Mouse (Mus musculus) liver, adult 2 months (tissue): ENCODE data around the gene Vrk1. TPM values are rescaled to one million over a fixed set of nuclear protein-coding genes. Genes with fewer than 3 reads are reported as not detected.

ENCODE experiments used
- DNase-seq: peaks from one replicate; pipeline ENCODE4 v3.0.0-alpha.2; 2011; ENCODE audit warnings: low read depth, low spot score; ENCODE audit errors: extremely low read depth
- H3K27ac ChIP-seq: fragments of 200-500 bp; replicated peaks from 2 replicates; pipeline ENCODE4 v1.5.1; 2012; ENCODE audit warnings: low read depth, mild to moderate bottlenecking, control low read depth, inconsistent platforms, low read length; ENCODE audit not compliant: insufficient read depth
- H3K27me3 ChIP-seq: fragments of 200-500 bp; 2 replicates; pipeline ENCODE4 v1.6.1; 2012; ENCODE audit warnings: mild to moderate bottlenecking, moderate library complexity, low read length, inconsistent platforms; ENCODE audit not compliant: control insufficient read depth, insufficient read depth
- H3K36me3 ChIP-seq: fragments of 200-500 bp; 2 replicates; pipeline ENCODE4 v1.6.1; 2012; ENCODE audit warnings: low read length, inconsistent platforms; ENCODE audit not compliant: control insufficient read depth, insufficient read depth
- H3K4me1 ChIP-seq: fragments of 200-500 bp; 2 replicates; pipeline ENCODE4 v1.6.1; 2011; ENCODE audit warnings: low read length; ENCODE audit not compliant: control insufficient read depth, insufficient read depth
- H3K4me3 ChIP-seq: fragments of 200-500 bp; 2 replicates; pipeline ENCODE4 v1.5.1; 2011; ENCODE audit warnings: low read depth, mild to moderate bottlenecking, control low read depth, low read length, moderate library complexity; ENCODE audit not compliant: insufficient read depth
- H3K79me2 ChIP-seq: fragments of 200-500 bp; 2 replicates; pipeline ENCODE4 v1.6.1; 2012; ENCODE audit warnings: inconsistent platforms, mild to moderate bottlenecking, low read length, moderate library complexity; ENCODE audit not compliant: control insufficient read depth, insufficient read depth
- H3K9ac ChIP-seq: fragments of 200-500 bp; 2 replicates; pipeline ENCODE4 v1.6.1; 2012; ENCODE audit warnings: low read depth, mild to moderate bottlenecking, control low read depth, inconsistent platforms, low read length
- CTCF ChIP-seq: fragments of 200-500 bp; IDR thresholded peaks from 2 replicates; pipeline ENCODE4 v1.5.1; 2011; ENCODE audit warnings: low read depth, low read length, control low read depth
- POLR2A ChIP-seq: fragments of 200-500 bp; IDR thresholded peaks from 2 replicates; pipeline ENCODE4 v1.6.1; 2011; ENCODE audit warnings: low read length, control low read depth; ENCODE audit not compliant: insufficient read depth; ENCODE audit errors: extremely low read depth
- WGBS: fragments of 180-500 bp; shearing (Covaris S2); methylation state at CpG from one replicate; pipeline ENCODE4 v1.1.7; 2018; 5-methylcytosine and 5-hydroxymethylcytosine counted together
- polyA plus RNA-seq: library from polyadenylated mRNA; depleted of rRNA; stranded (reverse); fragments of >200 nt; gene quantifications from 2 replicates; pipeline ENCODE4 v1.2.3, GENCODE M21; 2012
- total RNA-seq: library from RNA; depleted of rRNA; stranded (reverse); fragments of >200 nt; gene quantifications from 2 replicates; pipeline ENCODE4 v1.2.3, GENCODE M21; 2014

The Vrk1 gene
- total and polyA plus RNA-seq, 2 experiments: 1.8 to 6.3 TPM

DNA sequence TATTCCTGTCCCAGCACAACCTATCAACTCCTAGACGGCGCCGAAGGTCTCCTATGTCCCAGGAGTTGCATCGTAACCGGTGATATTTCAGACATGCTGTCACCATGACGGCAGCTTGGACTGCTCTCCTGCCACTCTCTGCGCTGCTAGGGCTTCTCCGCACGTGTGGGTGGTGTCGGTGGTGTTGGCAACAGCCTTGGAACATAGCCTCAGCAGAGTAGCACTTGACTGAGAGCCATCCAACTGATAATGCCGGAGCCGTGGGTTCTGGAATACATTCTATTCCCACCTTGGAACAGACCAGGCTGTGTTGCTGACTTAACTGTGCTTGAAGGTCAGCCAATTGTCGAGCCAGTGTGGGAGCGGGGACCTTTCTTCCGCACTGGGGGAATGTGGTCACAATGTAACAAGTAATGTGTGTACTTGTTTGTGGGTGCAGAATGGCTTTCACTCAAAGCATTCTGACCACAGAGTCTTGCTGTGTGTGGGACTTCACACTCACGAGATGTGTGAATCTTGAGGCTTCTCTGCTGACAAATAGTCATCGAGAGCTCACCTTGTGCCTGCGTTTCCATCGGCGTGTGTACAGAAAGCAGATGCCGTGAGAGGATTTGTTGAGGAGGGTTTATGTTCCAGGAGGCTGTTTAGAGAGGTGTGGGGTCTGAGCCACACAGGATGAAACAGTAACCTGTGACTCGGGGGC is 1.5 kb upstream of the Vrk1 start:
- Histone ChIP-seq H3K4me1 (no peaks in the 10 kb centered on the region; the same call in 1 of the 2 replicates), H3K79me2 (peaks cover 3% of the 10 kb centered on the region; the same call in 1 of the 2 replicates), H3K27me3 (no peaks in the 10 kb centered on the region), H3K4me3 (no peak overlapping the region), H3K36me3 (no peaks in the 10 kb centered on the region), H3K9ac (no peak overlapping the region), H3K27ac (no peak overlapping the region)
- DNase-seq: no peak
- WGBS: 84% methylated on average over 22 of the region's 22 CpGs
- no peak for TF ChIP-seq POLR2A
- no peak for TF ChIP-seq CTCF

DNA sequence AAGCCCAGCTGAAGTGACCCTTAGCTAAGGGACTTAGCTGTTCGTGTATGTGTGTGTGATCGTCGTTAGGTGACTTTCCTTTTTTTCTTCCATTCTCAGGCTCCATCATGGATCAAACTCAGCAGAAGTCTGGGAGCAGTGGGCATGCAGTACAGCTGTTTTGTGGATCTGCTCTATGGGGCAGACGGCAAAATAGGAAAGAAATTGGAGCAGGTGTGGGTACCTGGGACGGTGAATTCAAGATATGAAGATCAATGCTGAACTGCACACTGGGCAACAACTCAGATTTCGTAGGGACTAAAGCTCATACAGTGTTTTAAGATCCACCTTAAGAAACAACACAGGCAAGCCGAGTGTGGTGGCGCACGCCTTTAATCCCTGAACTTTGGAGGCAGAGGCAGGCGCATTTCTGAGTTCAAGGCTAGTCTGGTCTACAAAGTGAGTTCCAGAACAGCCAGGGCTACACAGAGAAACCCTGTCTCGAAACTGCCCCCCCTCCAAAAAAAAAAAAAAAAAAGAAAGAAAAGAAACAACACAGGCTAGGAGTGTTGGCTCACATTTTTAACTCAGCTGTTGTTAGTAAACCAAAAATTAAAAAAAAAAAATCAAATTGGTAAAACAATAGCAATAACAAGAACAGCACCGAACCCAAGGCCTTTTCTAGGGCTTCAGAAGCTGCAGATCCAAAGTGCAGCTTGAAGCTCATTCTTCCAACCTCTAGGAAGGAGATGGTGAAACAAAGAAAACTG is 732 bp upstream of the Vrk1 start:
- TF ChIP-seq CTCF (no peak), POLR2A (no peak)

DNA sequence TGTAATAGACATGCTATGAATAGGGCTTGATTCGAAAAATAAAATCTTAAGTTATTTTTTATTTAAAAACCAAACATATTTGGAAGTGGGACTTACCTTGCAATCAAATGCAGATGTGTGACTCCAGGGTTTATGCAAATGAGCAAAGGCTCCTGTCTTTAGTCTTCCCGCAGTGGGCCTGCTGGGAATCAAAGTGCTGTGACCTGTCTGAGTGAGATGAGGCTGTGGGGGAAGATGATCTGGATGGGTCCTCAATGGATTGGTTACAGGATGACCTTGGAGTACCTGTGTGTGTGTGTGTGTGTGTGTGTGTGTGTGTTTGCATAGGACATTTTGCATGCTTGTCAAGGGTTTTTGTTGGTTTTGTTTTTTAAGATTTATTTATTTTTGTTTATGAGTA is 2.1 kb downstream of the Vrk1 start:
- Histone ChIP-seq H3K79me2 (peaks cover 5% of the 10 kb centered on the region; the same call in 1 of the 2 replicates), H3K4me1 (no peaks in the 10 kb centered on the region; the same call in 1 of the 2 replicates), H3K27ac (no peak overlapping the region), H3K27me3 (no peaks in the 10 kb centered on the region), H3K4me3 (no peak overlapping the region), H3K36me3 (no peaks in the 10 kb centered on the region), H3K9ac (no peak overlapping the region)
- no peak for TF ChIP-seq POLR2A
- WGBS: 89% methylated on average over 2 of the region's 2 CpGs
- DNase-seq: no peak

More for the DNA sequence above, 732 bp upstream of the Vrk1 start:
- Histone ChIP-seq H3K4me3 (peak overlapping the region; percentile 10; the same call in 1 of the 2 replicates), H3K79me2 (peaks cover 5% of the 10 kb centered on the region; the same call in 1 of the 2 replicates), H3K27me3 (no peaks in the 10 kb centered on the region), H3K4me1 (no peaks in the 10 kb centered on the region; the same call in 1 of the 2 replicates), H3K36me3 (no peaks in the 10 kb centered on the region), H3K9ac (no peak overlapping the region), H3K27ac (no peak overlapping the region)
- DNase-seq: no peak
- WGBS: 83% methylated on average over 12 of the region's 12 CpGs

DNA sequence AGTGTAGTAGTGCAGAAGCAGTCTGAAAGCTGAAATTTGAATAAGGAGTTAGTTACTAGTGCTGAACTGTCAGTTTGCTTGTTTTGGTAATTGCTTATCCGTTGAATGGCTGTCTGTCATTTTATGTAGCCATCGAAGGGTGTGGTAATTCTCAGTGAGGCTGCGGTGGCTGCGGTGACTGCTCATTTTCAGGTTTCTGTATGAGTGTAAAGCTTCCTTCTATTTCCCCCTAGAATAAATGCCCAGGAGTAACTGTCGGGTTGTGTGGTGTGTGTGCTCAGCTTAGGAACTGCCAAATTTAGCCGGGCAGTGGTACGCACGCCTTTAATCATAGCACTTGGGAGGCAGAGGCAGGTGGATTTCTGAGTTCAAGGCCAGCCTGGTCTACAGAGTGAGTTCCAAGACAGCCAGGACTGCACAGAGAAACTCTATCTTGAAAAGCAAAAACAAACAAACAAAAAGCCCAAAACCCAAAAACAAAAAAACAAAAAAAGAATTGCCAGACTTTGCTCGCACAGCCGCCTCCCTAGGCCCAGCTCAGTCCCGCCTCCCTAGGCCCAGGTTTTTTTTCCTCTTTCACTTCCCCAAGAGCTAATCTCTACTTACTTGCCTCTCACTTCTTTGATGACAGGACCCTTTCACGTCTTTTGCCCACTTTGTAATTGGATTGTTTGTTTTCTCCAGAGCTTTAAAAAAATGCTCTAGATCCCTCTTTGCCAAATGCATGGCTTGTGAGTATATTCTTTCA is 6.4 kb downstream of the Vrk1 start:
- no peaks in the 10 kb centered on the region for H3K36me3 ChIP-seq
- peaks cover 5% of the 10 kb centered on the region for H3K79me2 ChIP-seq
- no peak overlapping the region for H3K4me3 ChIP-seq
- no peaks in the 10 kb centered on the region for H3K27me3 ChIP-seq
- H3K9ac ChIP-seq: no peak overlapping the region
- 90% methylated on average over 12 of the region's 12 CpGs for WGBS
- no peak for DNase-seq
- H3K27ac ChIP-seq: no peak overlapping the region
- H3K4me1 ChIP-seq: no peaks in the 10 kb centered on the region
- TF ChIP-seq CTCF: no peak
- no peak for TF ChIP-seq POLR2A

DNA sequence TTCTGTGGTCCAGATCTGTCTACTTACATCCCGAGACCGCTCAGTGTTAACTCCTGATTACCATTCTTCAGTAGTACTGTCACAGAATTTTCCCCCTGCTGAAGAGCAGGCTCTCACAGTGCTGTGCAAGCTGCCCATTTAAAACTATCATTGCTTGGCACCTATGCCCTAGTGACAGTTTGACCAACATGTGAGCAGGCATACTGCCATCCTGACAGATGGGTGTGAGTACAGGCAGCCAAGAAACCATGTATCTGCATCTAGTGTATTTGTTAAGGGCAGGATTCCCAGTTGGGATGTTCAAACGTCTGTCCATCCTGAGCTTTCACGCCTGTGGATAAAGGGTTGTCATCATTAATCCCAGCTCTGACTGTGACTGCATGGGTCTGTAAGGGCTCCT is 10.0 kb downstream of the Vrk1 start:
- no peaks in the 10 kb centered on the region for H3K27me3 ChIP-seq
- DNase-seq: no peak
- TF ChIP-seq POLR2A (no peak), CTCF (no peak)
- no peaks in the 10 kb centered on the region for H3K4me1 ChIP-seq
- H3K79me2 ChIP-seq: peaks cover 2% of the 10 kb centered on the region
- no peak overlapping the region for H3K9ac ChIP-seq
- no peak overlapping the region for H3K4me3 ChIP-seq
- no peak overlapping the region for H3K27ac ChIP-seq
- 76% methylated on average over 4 of the region's 4 CpGs for WGBS
- H3K36me3 ChIP-seq: no peaks in the 10 kb centered on the region
